Mouse (Mus musculus) cerebellum, adult 18-20 months (tissue): ENCODE measurements around the gene Hoxa4.

Source experiments
- DNase-seq, 2 experiments: peaks; one replicate each; pipeline ENCODE4 v3.0.0; 2021

Gene Hoxa4

GRCm38 (mm10) chr6:52202362-52203120, 11.0 kb upstream of the Hoxa4 start:
- no peak for DNase-seq

- DNase-seq: no peak
Measured at GRCm38 (mm10) chr6:52201269-52201668, 9.7 kb upstream of the Hoxa4 start.

- no peak for DNase-seq
Measured at GRCm38 (mm10) chr6:52200751-52201250, 9.2 kb upstream of the Hoxa4 start.

- no peak for DNase-seq
Measured at GRCm38 (mm10) chr6:52200073-52200750, 8.7 kb upstream of the Hoxa4 start.

- DNase-seq: no peak
Measured at GRCm38 (mm10) chr6:52197271-52197670, 5.7 kb upstream of the Hoxa4 start.

- DNase-seq: no peak
Measured at GRCm38 (mm10) chr6:52196811-52197210, 5.3 kb upstream of the Hoxa4 start.

GRCm38 (mm10) chr6:52194690-52195089, 3.1 kb upstream of the Hoxa4 start:
- DNase-seq: no peak

- peak in 1 of 2 experiments; percentile 26 for DNase-seq
Measured at GRCm38 (mm10) chr6:52191860-52192550, 452 bp upstream of the Hoxa4 start.

GRCm38 (mm10) chr6:52190410-52190809, 1.1 kb downstream of the Hoxa4 start:
- DNase-seq: no peak

GRCm38 (mm10) chr6:52189909-52190308, 1.6 kb downstream of the Hoxa4 start:
- DNase-seq: no peak

- no peak for DNase-seq
Measured at GRCm38 (mm10) chr6:52189172-52189591, 2.4 kb downstream of the Hoxa4 start.

GRCm38 (mm10) chr6:52186500-52186899, 5.1 kb downstream of the Hoxa4 start:
- DNase-seq: no peak

GRCm38 (mm10) chr6:52185834-52186233, 5.7 kb downstream of the Hoxa4 start:
- DNase-seq: no peak

- DNase-seq: no peak
Measured at GRCm38 (mm10) chr6:52185222-52185621, 6.3 kb downstream of the Hoxa4 start.

- no peak for DNase-seq
Measured at GRCm38 (mm10) chr6:52184668-52185067, 6.9 kb downstream of the Hoxa4 start.

GRCm38 (mm10) chr6:52183311-52184080, 8.1 kb downstream of the Hoxa4 start:
- DNase-seq: no peak

- no peak for DNase-seq
Measured at GRCm38 (mm10) chr6:52182793-52183192, 8.8 kb downstream of the Hoxa4 start.

- DNase-seq: no peak
Measured at GRCm38 (mm10) chr6:52182030-52182429, 9.5 kb downstream of the Hoxa4 start.

- DNase-seq: no peak
Measured at GRCm38 (mm10) chr6:52180726-52181125, 10.8 kb downstream of the Hoxa4 start.

GRCm38 (mm10) chr6:52180213-52180710, 11.3 kb downstream of the Hoxa4 start:
- no peak for DNase-seq

GRCm38 (mm10) chr6:52179690-52180089, 11.9 kb downstream of the Hoxa4 start:
- no peak for DNase-seq

GRCm38 (mm10) chr6:52178918-52179665, 12.5 kb downstream of the Hoxa4 start:
- DNase-seq: no peak
